Mouse (Mus musculus) embryonic facial prominence, embryonic 11.5 days (tissue): Measurements from ENCODE around the gene Gfer. TPM values are rescaled to one million over a fixed set of nuclear protein-coding genes. Genes with fewer than 3 reads are reported as not detected.
A peak's percentile ranks its signal among the peaks of the same experiment; 100 is the strongest.
"Not testable (repeated sequence)": the region's sequence is repeated elsewhere in the genome, so short reads cannot be mapped to it uniquely, and the experiment has no call there.

Source experiments
- ATAC-seq: fragments of 200-750 bp; cut with Nextera tagmentation; replicated peaks from 2 replicates; pipeline ENCODE4 v1.8.0; 2017; ENCODE audit warnings: low read depth; ENCODE audit not compliant: insufficient number of reproducible peaks, low FRiP score, low TSS enrichment
- DNase-seq: peaks from one replicate; pipeline ENCODE4 v3.0.0-alpha.2; 2015; ENCODE audit warnings: low spot score
- H3K27ac ChIP-seq: fragments of 300-500 bp; sonication (generic); replicated peaks from 2 replicates; pipeline ENCODE4 v1.5.1; 2014; ENCODE audit warnings: mild to moderate bottlenecking, low read depth, low read length, control low read depth
- H3K27me3 ChIP-seq: fragments of 300-500 bp; sonication (generic); 2 replicates; pipeline ENCODE4 v1.6.1; 2014; ENCODE audit warnings: mild to moderate bottlenecking, low read length, moderate library complexity, mixed read lengths; ENCODE audit not compliant: control insufficient read depth, insufficient read depth
- H3K36me3 ChIP-seq: fragments of 300-500 bp; sonication (generic); replicated peaks from 2 replicates; pipeline ENCODE4 v1.6.1; 2014; ENCODE audit warnings: low read depth, mild to moderate bottlenecking, low read length, moderate library complexity, mixed read lengths; ENCODE audit not compliant: control insufficient read depth, insufficient read depth
- H3K4me1 ChIP-seq: fragments of 300-500 bp; sonication (generic); 2 replicates; pipeline ENCODE4 v1.6.1; 2014; ENCODE audit warnings: low read length, mixed read lengths; ENCODE audit not compliant: control insufficient read depth, insufficient read depth
- H3K4me2 ChIP-seq: fragments of 300-500 bp; sonication (generic); 2 replicates; pipeline ENCODE4 v1.6.1; 2014; ENCODE audit warnings: low read depth, mild to moderate bottlenecking, control low read depth, low read length, moderate library complexity
- H3K4me3 ChIP-seq: fragments of 300-500 bp; sonication (generic); 2 replicates; pipeline ENCODE4 v1.5.1; 2014; ENCODE audit warnings: low read depth, low read length, control low read depth
- H3K9ac ChIP-seq: fragments of 300-500 bp; sonication (generic); replicated peaks from 2 replicates; pipeline ENCODE4 v1.6.1; 2014; ENCODE audit warnings: mild to moderate bottlenecking, control low read depth, low read length
- H3K9me3 ChIP-seq: fragments of 300-500 bp; sonication (generic); replicated peaks from 2 replicates; pipeline ENCODE4 v1.6.1; 2016; ENCODE audit warnings: mild to moderate bottlenecking, low read length, inconsistent platforms, mixed read lengths; ENCODE audit not compliant: control insufficient read depth
- WGBS: fragments of 180-500 bp; shearing (Covaris S2); extraction: QIAGEN DNeasy Blood & Tissue Kit; methylation state at CpG from one replicate; pipeline ENCODE4 v1.1.7; 2014; 5-methylcytosine and 5-hydroxymethylcytosine counted together
- polyA plus RNA-seq: library from polyadenylated mRNA; unstranded; fragments of >200 nt; fragmentation: Nextera tagmentation; extraction: Ambion mirVana; gene quantifications from 2 replicates; pipeline ENCODE4 v1.2.1, GENCODE M21; 2014

The Gfer gene
- polyA plus RNA-seq, 1 experiment from 2014 or later = 52.4 TPM

- H3K4me2 ChIP-seq = peak overlapping the region; percentile 85
- not testable (repeated sequence) for H3K36me3 ChIP-seq, H3K9me3 ChIP-seq, ATAC-seq, H3K27me3 ChIP-seq, DNase-seq, H3K27ac ChIP-seq, H3K4me1 ChIP-seq
- peak overlapping the region; percentile 75 for H3K4me3 ChIP-seq
- H3K9ac ChIP-seq = peak overlapping the region; percentile 84
- 0% methylated on average over 11 of the region's 11 CpGs for WGBS
These were observed 24.7 kb upstream of the Gfer start for GRCm38 (mm10) chr17:24720616-24721015.

GRCm38 (mm10) chr17:24719494-24720222 is 23.7 kb upstream of the Gfer start:
- Histone ChIP-seq H3K9me3 (no peaks in the 10 kb centered on the region), H3K4me3 (peak overlapping the region; percentile 75), H3K4me1 (no peaks in the 10 kb centered on the region; the same call in 1 of the 2 replicates), H3K27ac (peak overlapping the region; percentile 62; the same call in 1 of the 2 replicates), H3K27me3 (no peaks in the 10 kb centered on the region; the same call in 1 of the 2 replicates), H3K4me2 (peak overlapping the region; percentile 85), H3K9ac (peak overlapping the region; percentile 86), H3K36me3 (peaks cover 8% of the 10 kb centered on the region)
- ATAC-seq (peak; percentile 95), DNase-seq (peak; percentile 99)
- under 1% methylated on average over 61 of the region's 61 CpGs for WGBS

- not testable (repeated sequence) for DNase-seq, H3K4me1 ChIP-seq, H3K27me3 ChIP-seq, H3K36me3 ChIP-seq, H3K27ac ChIP-seq, ATAC-seq, H3K9me3 ChIP-seq
- peak overlapping the region; percentile 75 for H3K4me3 ChIP-seq
- H3K9ac ChIP-seq = peak overlapping the region; percentile 86
- peak overlapping the region; percentile 36 for H3K4me2 ChIP-seq
- 61% methylated on average over 5 of the region's 5 CpGs for WGBS
These were observed 23.0 kb upstream of the Gfer start for GRCm38 (mm10) chr17:24718938-24719337.

GRCm38 (mm10) chr17:24717943-24718342 is 22.0 kb upstream of the Gfer start, which contains the start of the genes Rnf151 and Rps2:
Rnf151 (minus strand) TSS chr17:24718063.
Rps2 (plus strand) TSS chr17:24718116.
- 82% methylated on average over 4 of the region's 4 CpGs for WGBS
- peaks cover 8% of the 10 kb centered on the region for H3K36me3 ChIP-seq
- no peaks in the 10 kb centered on the region for H3K9me3 ChIP-seq
- no peaks in the 10 kb centered on the region for H3K4me1 ChIP-seq
- ATAC-seq (no peak), DNase-seq (no peak)
- H3K4me3 ChIP-seq = peak within 1 kb of the TSS; percentile 75
- no peak within 1 kb of the TSS for H3K27ac ChIP-seq
- H3K4me2 ChIP-seq = peak within 1 kb of the TSS; percentile 36
- H3K27me3 ChIP-seq = no peaks in the 10 kb centered on the region; the same call in 1 of the 2 replicates
- no peak within 1 kb of the TSS for H3K9ac ChIP-seq

- ATAC-seq (no peak), DNase-seq (no peak)
- no peaks in the 10 kb centered on the region for H3K9me3 ChIP-seq
- H3K27me3 ChIP-seq = no peaks in the 10 kb centered on the region; the same call in 1 of the 2 replicates
- H3K4me1 ChIP-seq = no peaks in the 10 kb centered on the region
- no peak overlapping the region for H3K4me2 ChIP-seq
- no peak overlapping the region for H3K27ac ChIP-seq
- H3K4me3 ChIP-seq = no peak overlapping the region
- no peak overlapping the region for H3K9ac ChIP-seq
- no peaks in the 10 kb centered on the region; the same call in 1 of the 2 replicates for H3K36me3 ChIP-seq
- WGBS = 94% methylated on average over 15 of the region's 15 CpGs
These were observed 20.3 kb upstream of the Gfer start for GRCm38 (mm10) chr17:24716166-24716682.

GRCm38 (mm10) chr17:24715556-24715955 is 19.6 kb upstream of the Gfer start:
- no peaks in the 10 kb centered on the region for H3K9me3 ChIP-seq
- no peaks in the 10 kb centered on the region; the same call in 1 of the 2 replicates for H3K27me3 ChIP-seq
- no peak overlapping the region for H3K4me2 ChIP-seq
- no peak overlapping the region for H3K4me3 ChIP-seq
- no peak overlapping the region for H3K27ac ChIP-seq
- H3K36me3 ChIP-seq = no peaks in the 10 kb centered on the region
- WGBS = 73% methylated on average over 6 of the region's 6 CpGs
- ATAC-seq = no peak
- H3K4me1 ChIP-seq = no peaks in the 10 kb centered on the region
- DNase-seq = no peak
- no peak overlapping the region for H3K9ac ChIP-seq

- H3K27ac ChIP-seq = no peak overlapping the region
- ATAC-seq (no peak), DNase-seq (peak; percentile 57)
- no peaks in the 10 kb centered on the region for H3K4me1 ChIP-seq
- no peak overlapping the region for H3K9ac ChIP-seq
- no peaks in the 10 kb centered on the region for H3K9me3 ChIP-seq
- H3K4me3 ChIP-seq = no peak overlapping the region
- no peaks in the 10 kb centered on the region for H3K27me3 ChIP-seq
- peaks cover 4% of the 10 kb centered on the region for H3K36me3 ChIP-seq
- H3K4me2 ChIP-seq = no peak overlapping the region
- WGBS = 35% methylated on average over 2 of the region's 2 CpGs
These were observed 12.7 kb upstream of the Gfer start for GRCm38 (mm10) chr17:24708646-24709045.

GRCm38 (mm10) chr17:24707801-24708425 is 12.0 kb upstream of the Gfer start:
- Histone ChIP-seq H3K4me2 (peak overlapping the region; percentile 72), H3K9ac (peak overlapping the region; percentile 67), H3K9me3 (no peaks in the 10 kb centered on the region), H3K27ac (no peak overlapping the region), H3K27me3 (no peaks in the 10 kb centered on the region), H3K4me3 (peak overlapping the region; percentile 56), H3K36me3 (peaks cover 4% of the 10 kb centered on the region), H3K4me1 (no peaks in the 10 kb centered on the region)
- DNase-seq = no peak
- 5% methylated on average over 24 of the region's 24 CpGs for WGBS
- ATAC-seq = no peak
